Mouse (Mus musculus): ENCODE results near the gene Insl3. TPM values are rescaled to one million over a fixed set of nuclear protein-coding genes. Genes with fewer than 3 reads are reported as not detected.
"Not testable (repeated sequence)": the region's sequence is repeated elsewhere in the genome, so short reads cannot be mapped to it uniquely, and the experiment has no call there.

Gene Insl3
- total RNA-seq, 2 experiments from 2014 or later: 1.4 TPM; not detected in 1

DNA sequence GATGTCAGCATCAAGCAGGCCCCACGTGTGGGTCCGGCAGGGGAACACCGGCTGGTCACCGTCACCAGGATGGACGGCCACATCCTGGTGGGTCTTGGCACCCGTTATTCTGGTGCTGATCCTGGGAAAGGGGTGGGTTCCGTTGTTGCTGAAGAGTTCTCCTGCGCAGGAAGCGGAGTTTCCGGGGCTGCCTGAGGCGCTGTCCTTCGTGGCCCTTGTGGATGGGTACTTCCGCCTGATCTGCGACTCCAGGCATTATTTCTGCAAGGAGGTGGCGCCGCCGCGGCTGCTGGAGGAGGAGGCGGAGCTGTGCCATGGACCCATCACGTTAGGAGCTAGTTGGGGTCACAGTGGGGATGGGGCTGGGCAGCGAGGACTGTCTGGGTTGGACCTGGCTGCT, 8.5 kb upstream of the Insl3 start:
- no peak for TF ChIP-seq CTCF (IDR thresholded peaks at IDR 0.05)
- intact Hi-C loops (cut with DNase I): no loop called here
- DNase-seq: no peak
- Histone ChIP-seq H3K4me3 (no peak overlapping the region), H3K27ac (no peak overlapping the region)

DNA sequence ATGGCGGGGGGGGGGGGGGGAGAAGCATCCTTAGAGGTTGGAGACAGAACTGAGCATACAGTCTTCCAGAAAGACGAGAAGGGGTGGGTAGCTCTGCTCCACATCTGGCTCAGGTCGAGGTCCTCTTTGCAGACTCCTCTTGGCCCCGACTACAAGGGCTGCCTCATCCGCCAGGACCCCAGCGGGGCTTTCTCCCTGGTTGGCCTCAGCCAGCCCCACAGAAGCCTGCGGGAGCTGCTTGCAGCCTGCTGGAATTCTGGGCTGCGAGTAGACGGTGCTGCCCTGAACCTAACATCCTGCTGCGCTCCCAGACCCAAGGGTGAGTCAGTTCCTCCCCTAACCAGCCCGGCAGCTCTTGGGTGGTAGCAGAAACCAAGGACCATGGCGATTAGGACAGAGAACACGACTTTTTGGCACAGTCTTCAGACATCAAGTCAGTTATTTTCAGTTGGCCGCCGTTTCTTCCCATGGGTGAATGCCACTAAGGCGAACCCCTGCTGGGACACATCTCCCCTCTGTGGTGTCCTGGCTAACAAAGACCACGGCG, 7.6 kb upstream of the Insl3 start:
- TF ChIP-seq CTCF (IDR thresholded peaks at IDR 0.05): no peak
- H3K27ac ChIP-seq: no peak overlapping the region
- intact Hi-C loops (cut with DNase I): no loop called here

DNA sequence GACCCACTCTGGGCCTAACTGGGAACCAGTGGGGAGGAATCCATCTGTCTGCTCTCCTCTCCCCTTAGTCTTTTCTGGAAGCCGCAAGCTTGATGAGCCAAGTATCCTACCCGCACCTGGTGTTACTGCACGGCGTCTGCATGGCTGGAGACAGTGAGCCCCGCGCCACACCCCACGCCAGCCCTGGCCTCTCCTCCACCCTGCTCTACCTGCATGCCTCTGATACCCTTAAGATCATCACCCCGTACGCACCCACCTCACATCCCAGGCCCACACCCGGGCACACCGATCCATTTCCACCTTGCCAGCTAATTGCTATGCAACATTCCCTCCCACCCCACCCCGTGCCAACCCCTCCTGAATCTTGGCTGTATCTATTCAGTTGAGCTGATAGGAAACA, 6.2 kb upstream of the Insl3 start:
- no peak overlapping the region for H3K27ac ChIP-seq
- DNase-seq: no peak
- intact Hi-C loops (cut with DNase I): no loop called here
- no peak overlapping the region for H3K4me3 ChIP-seq
- TF ChIP-seq CTCF (IDR thresholded peaks at IDR 0.05): no peak

More for the DNA sequence above, 7.6 kb upstream of the Insl3 start:
- no peak for DNase-seq
- no peak overlapping the region for H3K4me3 ChIP-seq

DNA sequence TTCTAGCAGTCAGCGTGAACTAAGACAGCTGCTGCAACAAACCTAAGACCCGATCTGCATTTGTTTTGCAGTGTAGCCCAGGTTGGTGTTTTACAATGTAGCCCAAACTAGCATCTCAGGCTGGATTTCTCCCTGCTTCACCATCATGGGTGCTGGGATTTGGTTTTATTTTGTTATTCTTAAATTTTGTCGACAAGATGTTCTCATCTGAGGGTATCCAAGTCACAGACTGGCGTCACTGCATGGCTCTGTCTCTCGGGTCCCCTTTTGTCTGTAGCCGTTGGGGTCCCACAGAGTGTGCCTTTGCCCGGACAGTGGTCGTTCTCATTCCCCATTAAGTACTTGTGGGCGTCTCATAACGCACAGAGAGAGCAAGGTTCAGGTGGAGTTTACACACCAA, 4.3 kb upstream of the Insl3 start:
- H3K27ac ChIP-seq: no peak overlapping the region
- H3K4me3 ChIP-seq: no peak overlapping the region
- intact Hi-C loops (cut with DNase I): no loop called here
- no peak for DNase-seq
- no peak for TF ChIP-seq CTCF (IDR thresholded peaks at IDR 0.05)

DNA sequence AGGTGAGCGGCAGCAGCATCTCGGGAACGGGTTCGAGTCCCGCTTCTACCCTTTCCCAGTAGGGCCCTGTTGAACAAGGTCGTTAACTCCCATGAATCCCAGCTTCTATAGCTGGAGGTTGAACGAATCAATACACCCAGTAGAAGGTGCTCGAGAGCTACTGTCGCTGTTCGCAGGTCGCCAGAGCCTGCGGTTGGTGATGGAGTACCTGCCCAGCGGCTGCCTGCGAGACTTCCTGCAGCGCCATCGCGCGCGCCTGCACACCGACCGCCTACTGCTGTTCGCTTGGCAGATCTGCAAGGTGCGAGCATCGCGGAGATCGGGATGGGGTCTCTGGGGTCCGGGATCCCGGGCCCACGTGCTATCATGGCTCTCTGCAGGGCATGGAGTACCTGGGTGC, 3.4 kb upstream of the Insl3 start:
- no peak overlapping the region for H3K4me3 ChIP-seq
- no peak for DNase-seq
- intact Hi-C loops (cut with DNase I): no loop called here
- no peak overlapping the region for H3K27ac ChIP-seq
- no peak for TF ChIP-seq CTCF (IDR thresholded peaks at IDR 0.05)

DNA sequence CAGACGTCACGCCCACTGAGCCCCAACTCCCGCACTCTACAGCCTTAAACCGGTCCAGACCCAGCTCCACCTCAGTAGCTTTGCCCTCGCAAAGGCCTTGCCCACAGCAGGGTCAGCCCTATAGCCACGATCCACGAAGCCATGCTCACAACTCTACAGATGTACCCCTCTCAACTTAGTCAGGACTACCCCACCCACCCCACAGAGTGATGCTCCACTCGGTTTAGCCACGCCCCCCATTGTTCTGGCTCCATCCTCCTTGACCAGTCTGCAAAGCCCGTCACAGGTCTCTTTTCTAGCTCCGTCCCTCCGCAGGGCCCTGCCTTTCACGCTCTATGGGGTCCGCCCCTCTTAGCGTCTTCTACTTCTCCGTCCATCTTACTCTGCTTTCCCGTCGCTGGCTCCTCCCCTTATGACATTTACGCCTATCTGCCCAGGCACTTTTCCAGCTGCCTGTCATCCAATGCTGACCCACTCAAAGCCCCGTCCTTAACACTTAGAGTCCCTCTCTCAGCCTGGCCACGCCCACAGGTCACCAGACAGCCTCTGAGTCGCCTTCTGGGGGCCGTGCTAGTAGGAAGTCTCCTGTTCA, 2.8 kb upstream of the Insl3 start:
- no peak overlapping the region for H3K4me3 ChIP-seq
- intact Hi-C loops (cut with DNase I): no loop called here

DNA sequence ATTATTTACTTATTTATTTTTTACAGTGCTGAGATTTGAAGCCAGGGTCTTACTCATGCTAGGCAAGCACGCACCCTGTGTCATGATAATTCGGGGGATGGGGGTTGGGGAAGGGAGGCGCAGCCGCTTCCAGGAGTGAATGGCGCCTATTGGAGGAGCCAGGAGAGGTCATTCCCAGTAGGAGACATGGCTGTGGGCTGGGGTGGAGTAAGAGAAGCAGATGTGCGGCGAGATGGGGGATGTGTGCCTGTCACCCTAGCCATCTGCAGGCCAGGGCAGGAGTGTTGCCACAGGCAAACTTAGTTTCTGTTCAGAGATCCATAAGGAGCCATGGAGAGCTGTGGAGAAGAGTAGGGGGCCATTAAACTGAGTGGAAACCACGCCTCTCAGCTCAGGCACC, 1.4 kb upstream of the Insl3 start:
- Histone ChIP-seq H3K4me3 (no peak overlapping the region), H3K27ac (no peak overlapping the region)
- no peak for DNase-seq
- no peak for TF ChIP-seq CTCF (IDR thresholded peaks at IDR 0.05)
- intact Hi-C loops (cut with DNase I): no loop called here

More for the DNA sequence above, 2.8 kb upstream of the Insl3 start:
- H3K27ac ChIP-seq: no peak overlapping the region
- TF ChIP-seq CTCF (IDR thresholded peaks at IDR 0.05): no peak
- no peak for DNase-seq

DNA sequence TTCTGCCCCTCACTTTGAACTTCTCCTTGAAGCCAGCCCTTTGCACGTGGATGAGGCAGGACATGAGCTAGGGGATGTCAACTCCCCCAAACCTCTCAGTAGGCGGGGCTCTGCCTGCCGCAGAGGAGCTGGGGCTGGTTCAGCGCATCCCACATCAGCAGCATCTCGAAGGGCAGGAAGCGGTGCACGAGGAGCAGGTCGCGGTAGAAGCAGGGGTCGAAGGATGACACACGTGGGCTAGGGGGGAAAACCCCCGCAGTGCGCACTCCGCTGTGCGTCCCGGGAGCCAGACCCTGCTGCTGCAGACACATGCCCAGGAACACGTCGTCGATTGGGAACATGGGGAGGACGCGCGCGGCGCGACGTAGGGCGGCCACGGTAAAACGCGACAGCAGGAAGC, 3.5 kb downstream of the Insl3 start:
- Histone ChIP-seq H3K4me3 (no peak overlapping the region), H3K27ac (no peak overlapping the region)
- intact Hi-C loops (cut with DNase I): no loop called here
- TF ChIP-seq CTCF (IDR thresholded peaks at IDR 0.05): no peak
- DNase-seq: no peak

DNA sequence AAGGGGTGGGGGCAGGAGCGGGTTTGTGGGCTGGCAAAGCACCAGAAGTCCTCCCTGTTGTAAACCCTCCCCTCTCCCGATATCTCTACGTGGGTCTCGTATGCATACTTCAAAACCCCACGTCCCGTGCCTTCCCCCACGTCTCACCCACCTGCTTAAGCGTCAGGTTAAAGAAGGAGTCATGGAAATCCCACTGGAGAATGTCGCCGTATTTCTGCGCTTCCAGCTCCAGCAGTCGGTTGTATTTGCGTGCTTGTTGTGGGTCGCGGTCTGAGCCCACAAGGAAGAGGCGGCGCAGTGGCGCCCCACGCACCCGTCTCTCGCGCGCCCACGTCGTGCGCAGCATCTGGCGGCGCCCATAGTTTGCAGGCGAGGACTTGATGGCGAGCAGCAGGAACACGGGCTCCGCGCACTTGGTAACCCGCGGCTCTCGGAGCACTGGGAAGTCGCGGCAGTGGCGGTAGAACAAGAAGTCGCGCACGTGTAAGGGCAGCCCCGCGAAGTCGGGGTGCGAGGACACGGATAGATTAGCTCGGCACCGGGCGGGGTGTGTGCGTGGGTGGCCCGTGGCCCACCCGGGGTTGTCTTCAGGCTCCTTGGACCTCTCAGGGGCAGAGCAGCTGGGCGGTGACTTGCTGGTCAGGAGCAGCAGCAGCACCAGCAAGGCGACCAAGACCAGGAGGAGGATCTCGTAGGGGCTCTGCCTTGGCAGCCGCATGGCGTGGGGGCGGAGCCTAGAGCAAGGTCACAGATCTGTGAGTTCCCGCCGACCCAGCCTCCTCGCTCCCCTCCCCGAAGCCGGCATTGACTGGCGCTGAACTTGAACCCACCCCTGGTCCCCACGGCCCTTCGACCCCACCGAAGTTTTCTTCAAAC, 4.4 kb downstream of the Insl3 start:
- DNase-seq: no peak
- H3K27ac ChIP-seq: no peak overlapping the region
- TF ChIP-seq CTCF (IDR thresholded peaks at IDR 0.05): no peak
- intact Hi-C loops (cut with DNase I): no loop called here
- H3K4me3 ChIP-seq: no peak overlapping the region

DNA sequence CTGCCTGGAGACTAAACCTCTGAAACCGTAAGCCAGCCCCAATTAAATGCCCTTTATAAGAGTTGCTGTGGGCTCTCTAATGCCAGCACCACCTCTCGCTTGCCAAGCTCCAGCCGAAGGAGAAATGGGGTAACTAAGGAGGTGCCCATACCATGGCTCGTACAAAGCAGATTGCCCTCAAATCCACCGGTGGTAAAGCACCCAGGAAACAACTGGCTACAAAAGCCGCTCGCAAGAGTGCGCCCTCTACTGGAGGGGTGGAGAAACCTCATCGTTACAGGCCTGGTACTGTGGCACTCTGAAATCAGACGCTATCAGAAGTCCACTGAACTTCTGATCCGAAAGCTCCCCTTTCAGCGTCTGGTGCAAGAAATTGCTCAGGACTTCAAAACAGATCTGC, 6.4 kb downstream of the Insl3 start:
- intact Hi-C loops (cut with DNase I); H3K27ac ChIP-seq; H3K4me3 ChIP-seq; DNase-seq: not testable (repeated sequence)
- peak; percentile 40; the same call in 1 of the 2 replicates for TF ChIP-seq CTCF (IDR thresholded peaks at IDR 0.05)

DNA sequence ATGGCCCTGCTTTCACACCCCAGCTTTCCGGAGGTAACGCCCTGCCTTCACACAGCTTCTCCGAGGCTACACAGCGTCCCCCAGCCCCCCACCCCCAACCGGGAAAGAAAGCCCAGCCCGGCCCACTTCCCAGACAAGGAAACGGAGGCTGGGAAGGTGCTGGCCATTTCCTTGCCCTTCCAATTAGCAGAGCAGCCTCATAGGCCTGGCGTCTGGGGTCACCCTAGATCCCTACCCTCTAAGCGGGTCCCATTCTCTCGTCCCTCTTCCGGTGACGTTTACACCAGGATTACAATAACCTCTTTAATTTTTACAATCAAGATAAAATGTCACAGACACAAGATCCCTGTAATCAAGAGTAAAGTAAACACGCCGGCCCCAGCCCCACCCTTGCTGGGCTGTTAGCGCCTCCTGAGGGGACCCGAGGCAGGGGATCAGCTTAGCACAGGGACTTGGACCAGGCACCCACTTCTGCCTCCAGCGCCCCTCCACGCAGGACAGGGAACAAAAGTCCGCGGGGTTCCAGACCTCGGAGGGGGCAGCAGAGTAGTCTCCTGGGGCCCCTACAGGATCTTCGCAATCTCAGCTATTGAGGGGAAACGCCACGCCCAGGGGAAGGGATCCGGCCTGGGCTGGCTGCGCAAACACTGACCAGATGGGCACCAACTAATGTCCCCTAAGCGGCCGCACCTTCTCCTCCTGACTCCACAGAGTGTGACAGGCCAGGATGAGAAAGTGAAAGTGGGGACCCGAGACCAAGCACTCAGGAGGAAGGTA, 11.7 kb downstream of the Insl3 start:
- H3K4me3 ChIP-seq: peak overlapping the region; percentile 72
- intact Hi-C loops (cut with DNase I): no loop called here
- peak; percentile 49 for DNase-seq
- peak overlapping the region; percentile 86 for H3K27ac ChIP-seq
- TF ChIP-seq CTCF (IDR thresholded peaks at IDR 0.05): no peak

DNA sequence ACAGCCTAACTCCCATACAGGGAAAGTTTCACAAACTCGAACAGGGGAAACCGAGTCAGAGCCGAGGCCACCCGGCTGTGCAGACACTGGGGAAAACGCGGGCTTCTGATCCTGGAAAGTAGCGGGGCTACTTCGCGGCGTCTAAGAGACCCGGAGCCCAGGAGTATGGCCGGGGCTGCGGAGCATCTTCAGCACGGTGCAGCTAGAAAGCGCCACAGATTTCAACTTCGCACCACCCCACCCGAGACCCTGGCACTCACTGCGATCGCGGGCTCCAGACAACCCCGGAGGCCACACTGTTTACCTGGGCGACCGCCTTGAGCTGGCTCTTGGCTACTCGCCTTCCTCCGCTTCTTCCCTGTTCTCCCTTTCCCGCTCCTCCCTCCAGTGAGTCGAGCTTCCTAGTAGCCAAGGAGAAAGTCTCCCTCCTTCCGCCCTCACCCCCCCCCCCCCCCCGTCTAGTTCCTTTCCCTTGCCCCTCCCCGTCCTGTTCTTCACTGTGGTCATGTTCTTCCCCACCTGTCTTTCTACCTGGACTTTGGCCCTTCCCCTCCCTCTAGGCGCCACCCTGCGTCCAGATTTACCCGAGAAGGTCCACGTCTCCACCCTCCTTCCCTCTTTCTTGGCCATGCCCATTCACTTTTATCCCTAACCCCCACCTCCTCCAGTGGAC, 12.5 kb downstream of the Insl3 start, which contains the start of gene B3gnt3:
TSS of gene B3gnt3 (minus strand) at position 376 of the 673 bp plus-strand sequence.
- Histone ChIP-seq H3K4me3 (peak within 1 kb of the TSS; percentile 72), H3K27ac (peak within 1 kb of the TSS; percentile 86)
- no peak for TF ChIP-seq CTCF (IDR thresholded peaks at IDR 0.05)
- no peak for DNase-seq
- intact Hi-C loops (cut with DNase I): no loop called here

Data from gastrocnemius, adult 2 months (tissue).